Mouse (Mus musculus) limb, embryonic 11.5 days (tissue): Measurements from ENCODE around the gene D630003M21Rik. TPM values are rescaled to one million over a fixed set of nuclear protein-coding genes. Genes with fewer than 3 reads are reported as not detected.

Experiments
- ATAC-seq: fragments of 200-750 bp; cut with Nextera tagmentation; 2 replicates; pipeline ENCODE4 v1.8.0; 2017; ENCODE audit warnings: low read depth; ENCODE audit not compliant: insufficient number of reproducible peaks, low FRiP score, low TSS enrichment
- DNase-seq: peaks from one replicate; pipeline ENCODE4 v3.0.0-alpha.2; 2015; ENCODE audit warnings: low spot score
- H3K27ac ChIP-seq: fragments of 300-500 bp; sonication (generic); replicated peaks from 2 replicates; pipeline ENCODE4 v1.5.1; 2014; ENCODE audit warnings: low read depth, mild to moderate bottlenecking, low read length
- H3K27me3 ChIP-seq: fragments of 300-500 bp; sonication (generic); 2 replicates; pipeline ENCODE4 v1.6.1; 2014; ENCODE audit warnings: mild to moderate bottlenecking, low read length, mixed read lengths; ENCODE audit not compliant: control insufficient read depth, insufficient read depth
- H3K36me3 ChIP-seq: fragments of 300-500 bp; sonication (generic); 2 replicates; pipeline ENCODE4 v1.6.1; 2014; ENCODE audit warnings: mild to moderate bottlenecking, low read length, moderate library complexity, mixed read lengths; ENCODE audit not compliant: control insufficient read depth, insufficient read depth
- H3K4me1 ChIP-seq: fragments of 300-500 bp; sonication (generic); 2 replicates; pipeline ENCODE4 v1.6.1; 2014; ENCODE audit warnings: low read length, mixed read lengths; ENCODE audit not compliant: control insufficient read depth, insufficient read depth
- H3K4me2 ChIP-seq: fragments of 300-500 bp; sonication (generic); 2 replicates; pipeline ENCODE4 v1.6.1; 2014; ENCODE audit warnings: low read depth, mild to moderate bottlenecking, moderate library complexity; ENCODE audit not compliant: severe bottlenecking
- H3K4me3 ChIP-seq: fragments of 300-500 bp; sonication (generic); 2 replicates; pipeline ENCODE4 v1.5.1; 2014; ENCODE audit warnings: low read depth, low read length
- H3K9ac ChIP-seq: fragments of 300-500 bp; sonication (generic); 2 replicates; pipeline ENCODE4 v1.6.1; 2014; ENCODE audit warnings: mild to moderate bottlenecking, low read length
- H3K9me3 ChIP-seq: fragments of 300-500 bp; sonication (generic); 2 replicates; pipeline ENCODE4 v1.6.1; 2016; ENCODE audit warnings: low read length; ENCODE audit not compliant: control insufficient read depth
- WGBS: fragments of 180-500 bp; shearing (Covaris S2); extraction: QIAGEN DNeasy Blood & Tissue Kit; methylation state at CpG from one replicate; pipeline ENCODE4 v1.1.7; 2014; 5-methylcytosine and 5-hydroxymethylcytosine counted together
- polyA plus RNA-seq: library from polyadenylated mRNA; unstranded; fragments of >200 nt; fragmentation: Nextera tagmentation; extraction: Ambion mirVana; gene quantifications from 2 replicates; pipeline ENCODE4 v1.2.1, GENCODE M21; 2014

Gene D630003M21Rik
- polyA plus RNA-seq, 1 experiment from 2014 or later = 3.2 TPM

GRCm38 (mm10) chr2:158176763-158177162, 52.3 kb downstream of the D630003M21Rik start:
- no peaks in the 10 kb centered on the region for H3K27me3 ChIP-seq
- H3K36me3 ChIP-seq = no peaks in the 10 kb centered on the region
- no peaks in the 10 kb centered on the region; the same call in none of the 2 replicates for H3K4me1 ChIP-seq
- ATAC-seq (no peak), DNase-seq (no peak)
- no peaks in the 10 kb centered on the region for H3K9me3 ChIP-seq
- no peak overlapping the region for H3K4me2 ChIP-seq
- no peak overlapping the region for H3K4me3 ChIP-seq
- no peak overlapping the region for H3K27ac ChIP-seq
- 90% methylated on average over 9 of the region's 9 CpGs for WGBS
- no peak overlapping the region for H3K9ac ChIP-seq

GRCm38 (mm10) chr2:158175433-158175832, 53.6 kb downstream of the D630003M21Rik start:
- WGBS = 75% methylated on average over 3 of the region's 3 CpGs
- no peaks in the 10 kb centered on the region for H3K27me3 ChIP-seq
- no peak overlapping the region for H3K27ac ChIP-seq
- no peak overlapping the region for H3K9ac ChIP-seq
- no peaks in the 10 kb centered on the region for H3K36me3 ChIP-seq
- DNase-seq (no peak), ATAC-seq (no peak)
- H3K4me3 ChIP-seq = no peak overlapping the region
- H3K4me1 ChIP-seq = no peaks in the 10 kb centered on the region; the same call in none of the 2 replicates
- H3K4me2 ChIP-seq = no peak overlapping the region
- no peaks in the 10 kb centered on the region for H3K9me3 ChIP-seq

GRCm38 (mm10) chr2:158174958-158175357, 54.1 kb downstream of the D630003M21Rik start:
- no peaks in the 10 kb centered on the region for H3K36me3 ChIP-seq
- no peaks in the 10 kb centered on the region for H3K27me3 ChIP-seq
- no peak overlapping the region for H3K9ac ChIP-seq
- no peak overlapping the region for H3K27ac ChIP-seq
- no peak for ATAC-seq
- DNase-seq = no peak
- no peak overlapping the region for H3K4me3 ChIP-seq
- no peak overlapping the region for H3K4me2 ChIP-seq
- H3K4me1 ChIP-seq = no peaks in the 10 kb centered on the region; the same call in none of the 2 replicates
- no peaks in the 10 kb centered on the region for H3K9me3 ChIP-seq
- 91% methylated on average over 15 of the region's 15 CpGs for WGBS

- Histone ChIP-seq H3K4me2 (no peak overlapping the region), H3K4me3 (no peak overlapping the region), H3K4me1 (no peaks in the 10 kb centered on the region; the same call in none of the 2 replicates), H3K36me3 (no peaks in the 10 kb centered on the region), H3K9ac (no peak overlapping the region), H3K27me3 (no peaks in the 10 kb centered on the region), H3K27ac (no peak overlapping the region), H3K9me3 (no peaks in the 10 kb centered on the region)
- WGBS = 84% methylated on average over 5 of the region's 5 CpGs
- ATAC-seq = no peak
- no peak for DNase-seq
Observed at GRCm38 (mm10) chr2:158174438-158174837, 54.6 kb downstream of the D630003M21Rik start.

GRCm38 (mm10) chr2:158170394-158170793, 58.6 kb downstream of the D630003M21Rik start:
- WGBS = 84% methylated on average over 2 of the region's 2 CpGs
- H3K36me3 ChIP-seq = no peaks in the 10 kb centered on the region
- no peaks in the 10 kb centered on the region for H3K4me1 ChIP-seq
- DNase-seq (no peak), ATAC-seq (no peak)
- H3K9me3 ChIP-seq = no peaks in the 10 kb centered on the region
- no peaks in the 10 kb centered on the region for H3K27me3 ChIP-seq
- no peak overlapping the region for H3K27ac ChIP-seq
- no peak overlapping the region for H3K9ac ChIP-seq
- no peak overlapping the region for H3K4me2 ChIP-seq
- H3K4me3 ChIP-seq = no peak overlapping the region

GRCm38 (mm10) chr2:158169771-158170170, 59.3 kb downstream of the D630003M21Rik start:
- H3K9ac ChIP-seq = no peak overlapping the region
- no peaks in the 10 kb centered on the region for H3K4me1 ChIP-seq
- no peaks in the 10 kb centered on the region for H3K27me3 ChIP-seq
- DNase-seq = no peak
- WGBS = 92% methylated on average over 7 of the region's 7 CpGs
- no peak for ATAC-seq
- H3K4me3 ChIP-seq = no peak overlapping the region
- H3K9me3 ChIP-seq = no peaks in the 10 kb centered on the region
- no peaks in the 10 kb centered on the region for H3K36me3 ChIP-seq
- H3K4me2 ChIP-seq = no peak overlapping the region
- H3K27ac ChIP-seq = no peak overlapping the region

GRCm38 (mm10) chr2:158169351-158169750, 59.7 kb downstream of the D630003M21Rik start:
- H3K27me3 ChIP-seq = no peaks in the 10 kb centered on the region
- H3K36me3 ChIP-seq = no peaks in the 10 kb centered on the region
- H3K9me3 ChIP-seq = no peaks in the 10 kb centered on the region
- DNase-seq (no peak), ATAC-seq (no peak)
- 81% methylated on average over 6 of the region's 6 CpGs for WGBS
- H3K27ac ChIP-seq = no peak overlapping the region
- H3K9ac ChIP-seq = no peak overlapping the region
- no peak overlapping the region for H3K4me2 ChIP-seq
- no peaks in the 10 kb centered on the region for H3K4me1 ChIP-seq
- no peak overlapping the region for H3K4me3 ChIP-seq

- Histone ChIP-seq H3K4me3 (no peak overlapping the region), H3K9ac (no peak overlapping the region), H3K27me3 (no peaks in the 10 kb centered on the region), H3K36me3 (no peaks in the 10 kb centered on the region), H3K4me1 (no peaks in the 10 kb centered on the region), H3K4me2 (no peak overlapping the region), H3K27ac (no peak overlapping the region), H3K9me3 (no peaks in the 10 kb centered on the region)
- DNase-seq = no peak
- no peak for ATAC-seq
- WGBS = 70% methylated on average over 8 of the region's 8 CpGs
Observed at GRCm38 (mm10) chr2:158168741-158169211, 60.2 kb downstream of the D630003M21Rik start.
